Mouse (Mus musculus) monocyte, adult 59 days (primary cell): ENCODE results near the gene Zfp78. TPM values are rescaled to one million over a fixed set of nuclear protein-coding genes. Genes with fewer than 3 reads are reported as not detected.

Source experiments
- total RNA-seq, 2 experiments: library from RNA; stranded (reverse); gene quantifications; one replicate each; pipeline ENCODE4 v1.2.4; 2023

Zfp78 gene
- total RNA-seq = 1 to 10 TPM in 1 of 2 experiments, under 1 TPM in 1; 0.89 to 1.9 TPM

DNA sequence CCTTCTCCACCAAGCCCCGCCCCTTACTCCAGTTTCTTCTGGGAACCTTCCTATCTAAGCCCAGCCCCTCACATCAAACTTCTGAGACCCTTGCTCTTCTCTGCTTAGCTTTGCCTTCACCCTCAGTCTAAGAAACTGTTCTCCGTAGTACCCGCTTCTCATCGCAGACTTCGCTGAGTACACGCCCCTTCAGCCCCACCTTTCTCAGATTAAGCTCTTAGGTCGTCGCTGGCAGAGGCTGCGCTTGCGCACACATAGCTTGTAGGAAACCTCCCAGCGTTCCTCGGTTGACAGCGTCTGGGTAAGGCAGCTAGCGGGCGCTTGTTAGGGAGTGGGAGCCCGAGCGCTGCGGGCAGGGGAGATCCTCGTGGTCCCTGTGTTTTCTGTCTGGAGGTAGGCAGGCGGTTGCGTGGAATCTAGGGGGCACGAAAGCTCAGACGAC, at the start of gene Zfp78:
Zfp78 (plus strand) TSS at position 234 of the 442 bp plus-strand sequence.

DNA sequence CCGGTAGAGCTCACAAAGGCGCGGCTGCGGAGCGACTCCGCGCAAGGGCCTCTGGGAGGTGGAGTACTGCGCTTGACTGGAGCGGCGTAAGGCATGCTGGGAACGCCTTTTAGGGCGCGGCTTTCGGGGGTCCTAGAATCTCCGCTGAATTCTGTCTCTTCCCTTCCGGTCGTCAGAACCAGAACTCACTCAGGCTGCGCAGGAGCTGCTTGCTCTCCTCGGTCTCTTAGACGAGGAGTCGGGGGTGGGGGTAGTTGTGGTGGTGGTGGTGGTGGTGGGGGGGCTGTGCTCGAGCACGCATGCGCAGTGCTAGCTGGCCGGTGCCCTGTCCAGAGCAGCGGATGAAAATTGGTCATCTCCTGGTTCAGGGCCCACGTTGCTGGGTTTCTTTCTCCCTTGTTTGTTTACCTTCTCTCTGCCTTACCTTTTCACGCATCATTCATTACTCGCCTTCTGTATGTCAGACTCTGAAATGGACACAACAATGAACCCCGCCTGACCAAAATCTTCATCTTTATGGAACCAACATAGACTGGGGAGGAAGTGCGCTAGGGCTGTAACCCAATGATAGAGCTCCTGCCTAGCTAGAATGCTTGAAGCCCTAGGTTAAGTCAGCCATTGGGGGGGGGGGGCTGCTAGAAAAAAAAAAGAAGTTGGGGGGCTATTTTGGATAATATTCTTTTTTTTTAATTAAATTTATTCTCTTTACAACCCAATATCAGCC, 31.7 kb upstream of the Zfp78 start, which contains the start of gene Zfp583:
Zfp583 (minus strand) TSS at position 53 of the 724 bp plus-strand sequence.

DNA sequence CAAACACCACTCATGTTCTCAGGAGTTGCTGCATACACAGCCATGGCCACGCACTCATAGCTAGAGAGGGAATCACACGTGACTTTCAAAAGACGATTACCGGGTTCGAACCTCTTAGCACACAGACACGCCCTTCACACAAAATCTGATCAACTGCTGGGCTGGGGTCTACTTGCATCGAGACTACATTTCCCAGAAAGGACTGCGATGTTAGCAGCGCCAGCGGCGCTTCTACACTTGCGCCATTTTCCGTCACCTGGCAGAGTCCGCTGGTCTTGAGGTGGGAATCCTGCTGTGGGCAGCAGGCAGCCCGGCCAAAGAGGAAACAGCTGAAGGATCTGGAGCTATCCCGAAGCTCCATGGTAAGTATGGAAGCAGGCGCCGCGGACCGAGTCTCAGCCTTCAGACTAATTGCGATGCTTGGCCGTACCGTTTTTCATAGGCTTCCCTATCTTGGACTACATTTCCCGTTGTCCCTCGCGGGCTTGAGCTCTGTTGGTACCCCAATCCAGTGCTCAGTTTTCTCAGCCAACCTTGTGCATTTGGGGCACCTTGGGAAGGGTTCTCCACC, 19.5 kb upstream of the Zfp78 start, which contains the start of gene Gm3854:
Gm3854 (plus strand) TSS at position 259 of the 571 bp plus-strand sequence.

DNA sequence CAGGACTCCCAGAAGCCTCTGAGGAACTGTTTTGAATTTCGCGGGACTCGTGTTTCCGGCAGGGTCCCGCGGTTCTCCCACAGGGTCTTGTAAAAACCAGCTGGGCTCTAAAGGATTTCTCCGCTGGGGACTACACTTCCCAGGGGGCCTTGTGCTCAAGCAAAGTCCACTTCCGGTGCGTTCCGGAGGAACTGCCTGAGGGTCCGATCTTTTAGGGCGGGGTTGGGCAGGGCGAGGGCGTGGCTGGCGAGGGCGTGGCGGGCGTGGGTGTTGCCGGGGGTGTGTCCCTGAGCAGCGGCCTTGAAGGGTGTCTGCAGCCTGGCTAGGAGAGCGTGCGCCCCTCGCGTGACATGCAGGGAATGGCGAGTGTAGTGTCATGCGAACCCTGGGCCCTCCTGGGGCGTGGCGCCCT, 20.0 kb downstream of the Zfp78 start, which contains the start of gene Zfp28:
Zfp28 (plus strand) TSS at position 252 of the 412 bp plus-strand sequence.

DNA sequence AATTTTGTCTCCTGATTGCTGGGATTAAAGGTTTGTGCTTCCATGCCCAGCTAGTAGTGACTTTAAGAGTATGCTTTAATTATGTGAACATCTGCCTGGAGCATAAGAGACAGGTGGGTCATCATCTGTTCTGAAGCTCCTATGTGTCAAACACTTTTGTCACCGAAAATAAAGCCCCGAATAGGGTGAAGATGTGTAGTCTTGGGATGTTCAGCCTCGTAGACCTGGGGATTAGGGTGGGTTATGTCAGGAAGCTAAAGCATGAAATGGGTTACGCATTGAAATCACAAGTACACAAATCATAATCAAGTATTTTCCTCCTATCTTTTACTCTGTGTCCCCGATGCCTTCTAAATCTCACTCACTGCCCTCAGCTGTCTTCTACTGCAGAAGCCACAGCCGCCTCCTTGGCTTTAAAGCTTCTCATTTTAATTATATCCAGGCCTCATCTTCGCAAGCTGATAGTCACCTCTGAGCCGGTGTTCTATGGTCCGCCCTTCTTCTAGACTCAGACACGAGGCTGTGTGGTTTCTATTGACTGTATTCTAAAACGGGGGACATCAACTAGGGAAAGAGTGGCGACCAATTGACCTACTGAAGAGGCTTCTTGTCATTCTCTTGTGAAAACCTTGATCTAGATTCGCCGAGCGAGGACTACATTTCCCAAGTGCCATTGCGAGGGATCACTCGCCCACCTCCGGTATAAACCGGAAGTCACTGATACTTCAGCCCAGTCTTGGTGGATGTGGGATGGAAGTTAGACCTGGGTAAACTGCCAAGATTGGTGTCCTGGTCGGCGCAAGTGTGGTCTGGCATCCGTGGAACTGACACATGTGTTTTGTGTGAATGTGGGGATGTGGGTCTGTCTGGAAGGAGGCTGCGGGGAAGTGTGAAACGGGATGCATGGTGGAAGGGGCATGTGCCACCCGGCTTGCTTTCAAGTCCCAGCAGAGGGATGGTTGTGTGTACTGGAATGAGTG, 35.2 kb downstream of the Zfp78 start, which contains the start of gene Smim17:
Smim17 (plus strand) TSS at position 720 of the 980 bp plus-strand sequence.

DNA sequence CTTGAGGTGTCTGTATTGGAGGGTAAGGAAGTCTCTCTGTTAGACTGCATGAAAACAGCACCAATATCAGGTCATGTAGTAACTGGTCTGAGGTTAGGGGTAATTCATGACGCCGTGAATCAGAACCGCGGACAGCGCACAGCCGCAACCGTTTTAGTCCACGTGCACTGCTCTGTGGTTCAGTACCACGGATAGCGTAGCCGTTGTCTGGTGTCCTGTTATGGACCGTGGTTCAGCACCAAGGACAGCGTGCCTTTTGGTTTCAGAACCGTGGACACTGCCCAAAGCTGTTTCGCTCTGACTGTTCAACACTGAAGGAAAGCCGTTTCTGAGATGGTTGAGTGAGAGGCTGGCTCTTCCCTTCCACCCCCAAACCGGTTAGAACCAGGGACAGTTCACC, 47.0 kb downstream of the Zfp78 start, which contains the start of gene Gm20715:
Gm20715 (plus strand) TSS at position 235 of the 400 bp plus-strand sequence.

Other genes with a start within 250 kb of the Zfp78 start
- gene Zfp787, start 207.3 kb upstream of the Zfp78 start, total RNA-seq = 10 to 100 TPM; 37.2 to 39.0 TPM
- 10 to 100 TPM; 13.3 to 15.6 TPM for gene Zfp444, start 191.1 kb upstream of the Zfp78 start, total RNA-seq
- not detected for gene Galp, start 166.2 kb upstream of the Zfp78 start, total RNA-seq
- not detected for gene Zscan5b, start 141.0 kb upstream of the Zfp78 start, total RNA-seq
- gene Epp13, start 110.6 kb upstream of the Zfp78 start, total RNA-seq = not detected
- gene Zfp667, start 76.7 kb upstream of the Zfp78 start, total RNA-seq = 1 to 10 TPM; 1.7 to 3.0 TPM
- 1 to 10 TPM; 1.4 to 1.9 TPM for gene Zfp583, start 32.0 kb upstream of the Zfp78 start, total RNA-seq
- not detected for gene Gm3854, start 19.5 kb upstream of the Zfp78 start, total RNA-seq
- gene Zfp28, start 20.0 kb downstream of the Zfp78 start, total RNA-seq = 1 to 10 TPM; 1.9 to 2.9 TPM
- gene Smim17, start 35.4 kb downstream of the Zfp78 start, total RNA-seq = not detected
- gene Gm20715, start 47.0 kb downstream of the Zfp78 start, total RNA-seq = not detected
- gene Olfr1344, start 75.4 kb downstream of the Zfp78 start, total RNA-seq = not detected
- not detected for gene Olfr1336, start 92.9 kb downstream of the Zfp78 start, total RNA-seq
- gene Olfr1346, start 103.8 kb downstream of the Zfp78 start, total RNA-seq = not detected
- gene Olfr5, start 123.7 kb downstream of the Zfp78 start, total RNA-seq = not detected
- gene Olfr1347, start 136.5 kb downstream of the Zfp78 start, total RNA-seq = not detected
- gene Olfr1348, start 145.5 kb downstream of the Zfp78 start, total RNA-seq = not detected
- not detected for gene Olfr1349, start 159.7 kb downstream of the Zfp78 start, total RNA-seq
- gene Olfr1350, start 201.6 kb downstream of the Zfp78 start, total RNA-seq = not detected